Mouse (Mus musculus) heart, postnatal 36 days (tissue): ENCODE results near the gene Ttc39d. TPM values are rescaled to one million over a fixed set of nuclear protein-coding genes. Genes with fewer than 3 reads are reported as not detected.
"Not testable (repeated sequence)": the region's sequence is repeated elsewhere in the genome, so short reads cannot be mapped to it uniquely, and the experiment has no call there.

Experiments
- DNase-seq, 2 experiments: peaks; one replicate each; pipeline ENCODE4 v3.0.0; 2021 to 2022
- intact Hi-C: fragments of 180-260 bp; cut with DNase I; formaldehyde crosslinking; loops from one replicate; pipeline ENCODE4 v1.15.1; 2025
- total RNA-seq, 2 experiments: library from RNA; stranded (reverse); gene quantifications; 2 replicates each; pipeline ENCODE4 v1.2.3; 2021

The Ttc39d gene
- not detected for total RNA-seq

DNA sequence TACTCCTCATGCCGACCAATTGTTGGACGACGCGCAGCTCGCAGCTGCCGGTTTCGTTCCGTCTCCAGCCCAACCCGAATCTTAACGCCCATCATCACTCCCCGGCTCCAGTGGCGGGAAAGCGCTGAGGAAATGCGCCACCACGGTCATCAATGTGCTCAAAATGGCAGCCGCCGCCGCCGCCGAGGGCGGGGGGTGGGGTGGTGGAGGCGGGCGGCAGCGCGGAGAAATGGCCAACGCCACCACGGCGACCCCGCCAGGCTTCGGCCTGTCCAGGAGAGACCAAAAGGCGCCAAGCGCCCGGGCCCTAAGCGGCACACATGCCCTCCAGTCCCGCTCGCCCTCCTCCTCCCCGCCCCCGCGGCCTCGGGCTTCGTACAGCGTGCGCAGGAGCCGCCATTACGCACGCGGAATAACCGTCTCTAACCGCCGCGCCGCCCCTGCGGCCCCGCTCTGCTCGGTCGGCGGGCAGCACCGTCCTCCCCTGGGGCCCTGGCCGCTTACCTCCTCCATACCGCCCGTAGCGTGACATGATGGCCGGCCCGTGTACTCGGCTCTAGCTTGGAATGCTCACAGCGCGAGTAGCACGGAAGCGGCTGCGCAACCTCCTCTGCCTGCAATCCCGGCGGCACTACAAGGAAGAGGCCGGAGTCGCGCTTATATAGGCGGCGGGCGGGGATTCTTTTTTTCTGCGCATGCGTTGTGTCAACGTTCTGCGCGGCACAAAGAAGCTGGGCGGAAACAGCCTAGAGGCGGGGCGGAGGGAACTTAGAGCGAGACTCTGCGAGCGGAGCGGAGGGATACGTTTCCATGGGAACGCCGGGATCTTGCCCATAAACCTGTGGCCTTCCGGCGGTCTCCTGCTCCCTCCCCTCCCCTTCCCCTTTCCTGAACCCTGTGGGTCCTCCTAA lies at the start of gene Ttc39d, which contains the start of gene Srsf7:
Gene Ttc39d, plus strand, starts transcription at position 790 of the 911 bp plus-strand sequence.
Gene Srsf7, minus strand, starts transcription at position 637 of the 911 bp plus-strand sequence.
- intact Hi-C loops = loop anchor here (2.0 to 10.0 kb wide), 4 partner anchors 18 to 312 kb away; partner anchors contain the start of genes Atl2, Gemin6, Hnrnpll and Sos1
- DNase-seq = peak; percentile 99

DNA sequence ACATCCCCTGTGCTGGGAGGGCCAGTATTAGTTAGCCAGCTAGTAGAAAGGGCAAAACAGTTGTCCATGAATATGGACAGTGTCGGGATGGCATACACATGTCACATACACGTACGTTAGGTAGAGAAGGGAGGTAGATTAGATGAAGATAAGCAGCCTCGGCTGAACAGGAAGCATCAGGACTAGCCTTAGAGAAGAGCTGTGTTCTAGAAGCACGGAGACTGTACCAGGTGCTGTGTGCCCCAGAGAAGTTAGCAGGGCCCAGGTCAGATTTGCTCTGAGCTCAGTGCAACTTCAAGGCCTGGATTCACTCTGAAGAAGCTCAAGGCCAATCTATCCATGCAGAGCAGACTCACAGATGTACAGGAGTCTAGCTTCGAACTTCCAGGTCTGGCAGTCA lies 49.8 kb upstream of the Ttc39d start:
- DNase-seq = no peak
- intact Hi-C loops = no loop called here

DNA sequence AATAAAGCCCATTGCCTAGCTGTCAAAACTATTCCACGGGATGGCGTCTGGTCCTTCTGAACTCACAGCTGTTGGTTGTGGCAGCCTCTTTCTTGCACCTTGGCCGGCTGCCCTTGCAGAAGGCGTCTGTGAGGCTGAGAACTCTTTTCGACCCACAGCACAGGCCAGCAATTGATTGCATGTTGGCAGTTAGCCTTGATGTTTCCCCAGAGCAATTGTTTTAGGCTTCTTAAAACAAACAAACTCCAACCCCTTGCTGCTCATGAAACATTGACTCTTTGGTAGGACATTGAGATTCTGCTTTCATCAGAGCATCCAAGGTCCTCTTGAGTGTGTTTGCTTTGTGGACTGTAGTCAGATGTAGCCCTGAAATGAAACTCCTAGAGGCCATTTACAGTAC lies 46.8 kb upstream of the Ttc39d start:
- peak; percentile 75 to 78 for DNase-seq
- intact Hi-C loops = loop anchor here (10.0 kb wide), 1 partner anchor 266 kb away; the partner anchor contains the start of gene Atl2

DNA sequence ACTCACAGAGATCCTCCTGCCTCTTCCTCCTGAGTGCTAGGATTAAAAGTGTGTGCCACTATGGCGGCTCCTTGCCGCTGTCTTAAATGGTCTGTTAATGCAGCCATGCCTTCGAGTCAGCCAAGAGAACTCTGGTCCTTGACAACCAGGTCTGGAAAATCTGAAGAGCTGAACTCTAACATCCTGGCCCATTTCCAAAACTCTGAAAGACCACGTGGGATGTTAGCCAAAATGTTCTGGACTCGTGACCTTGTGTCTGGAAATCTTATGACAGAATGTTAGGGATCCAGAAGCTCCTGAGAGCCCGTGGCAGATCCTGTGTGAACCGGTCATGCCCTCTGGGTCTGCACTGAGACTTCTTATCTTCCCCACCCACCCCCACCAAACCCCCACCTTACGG lies 43.3 kb upstream of the Ttc39d start:
- no peak for DNase-seq
- intact Hi-C loops = loop anchor here (10.0 kb wide), 1 partner anchor 269 kb away; the partner anchor contains the start of gene Atl2

DNA sequence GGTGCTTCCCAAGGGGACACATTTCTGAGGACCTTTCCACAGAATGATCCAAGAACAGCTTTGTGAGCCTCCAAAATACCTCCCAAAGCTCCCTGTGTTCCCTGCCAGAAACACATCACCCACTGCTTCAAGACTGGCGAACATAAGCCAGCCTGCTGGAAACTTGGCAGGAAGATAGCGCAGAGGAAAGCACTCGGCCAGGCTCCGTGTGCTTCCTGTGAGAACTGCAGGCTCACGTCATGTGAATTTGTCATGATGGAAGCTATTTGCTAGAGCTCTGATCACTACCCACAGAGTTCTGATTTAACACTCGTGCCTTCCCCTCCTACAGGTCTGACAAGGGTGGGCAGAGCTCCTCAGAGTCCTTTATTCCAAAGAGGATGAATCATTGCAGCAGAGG lies 41.5 kb upstream of the Ttc39d start:
- DNase-seq = peak; percentile 47 to 64
- intact Hi-C loops = loop anchor here (10.0 kb wide), 1 partner anchor 271 kb away; the partner anchor contains the start of gene Atl2

DNA sequence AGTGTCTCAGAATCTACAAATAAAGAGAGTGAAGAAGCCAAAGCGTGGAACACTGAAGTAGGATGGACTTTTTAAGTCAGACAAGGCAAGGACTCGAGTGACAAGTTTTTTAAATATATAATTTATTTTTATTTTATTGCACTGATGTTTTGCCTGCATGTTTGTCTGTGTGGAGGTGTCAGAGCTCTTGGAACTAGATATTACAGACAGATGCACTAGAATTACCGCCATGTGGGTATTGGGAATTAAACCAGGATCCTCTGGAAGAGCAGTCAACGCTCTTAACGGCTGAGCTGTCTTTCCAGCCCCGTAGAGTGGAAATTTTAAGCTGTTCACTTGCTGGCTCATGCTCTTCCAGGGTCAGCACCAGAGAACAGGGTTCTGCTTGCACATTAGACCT lies 40.9 kb upstream of the Ttc39d start:
- DNase-seq = no peak
- intact Hi-C loops = loop anchor here (10.0 kb wide), 1 partner anchor 272 kb away; the partner anchor contains the start of gene Atl2

DNA sequence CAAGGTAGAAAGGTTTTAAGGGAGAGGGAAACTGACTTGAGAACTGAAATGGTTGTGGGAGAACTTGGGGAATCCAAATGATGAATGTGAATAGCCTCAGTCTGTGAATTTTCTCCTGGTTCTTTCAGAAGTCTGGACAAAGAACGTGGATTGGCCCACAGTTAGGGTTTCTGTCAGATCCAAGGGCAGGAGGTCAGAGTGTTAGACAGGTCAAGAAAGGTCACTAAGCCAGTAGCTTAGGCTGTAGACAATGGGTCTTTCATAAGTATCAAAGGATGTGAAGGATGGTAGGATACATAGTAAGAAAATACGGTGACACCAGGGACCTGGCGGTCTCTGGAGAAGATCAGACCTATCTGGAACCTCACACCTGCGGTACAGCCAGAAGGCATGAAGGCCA lies 39.8 kb upstream of the Ttc39d start:
- intact Hi-C loops = loop anchor here (10.0 kb wide), 1 partner anchor 273 kb away; the partner anchor contains the start of gene Atl2
- DNase-seq = no peak

DNA sequence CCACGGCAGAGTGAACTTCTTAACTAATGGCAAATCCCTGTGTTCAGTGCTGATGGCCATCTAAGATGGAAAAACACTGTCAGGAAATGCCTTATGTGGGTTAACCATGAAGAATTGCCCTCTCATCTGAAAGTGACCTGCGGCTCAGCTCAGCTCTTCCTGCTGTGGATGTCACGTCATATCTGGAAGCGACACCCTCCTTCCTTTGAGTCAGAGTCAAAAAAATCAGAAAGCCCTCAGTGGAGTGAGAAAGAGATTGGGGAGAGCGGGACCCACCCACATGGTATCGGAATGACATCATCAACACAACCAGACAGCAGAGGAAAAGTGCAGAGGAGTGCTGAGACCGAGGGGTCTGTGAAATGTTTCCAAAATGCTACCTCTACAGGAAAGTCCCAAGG lies 39.4 kb upstream of the Ttc39d start:
- DNase-seq = peak in 1 of 2 experiments; percentile 19
- intact Hi-C loops = loop anchor here (10.0 kb wide), 1 partner anchor 273 kb away; the partner anchor contains the start of gene Atl2

DNA sequence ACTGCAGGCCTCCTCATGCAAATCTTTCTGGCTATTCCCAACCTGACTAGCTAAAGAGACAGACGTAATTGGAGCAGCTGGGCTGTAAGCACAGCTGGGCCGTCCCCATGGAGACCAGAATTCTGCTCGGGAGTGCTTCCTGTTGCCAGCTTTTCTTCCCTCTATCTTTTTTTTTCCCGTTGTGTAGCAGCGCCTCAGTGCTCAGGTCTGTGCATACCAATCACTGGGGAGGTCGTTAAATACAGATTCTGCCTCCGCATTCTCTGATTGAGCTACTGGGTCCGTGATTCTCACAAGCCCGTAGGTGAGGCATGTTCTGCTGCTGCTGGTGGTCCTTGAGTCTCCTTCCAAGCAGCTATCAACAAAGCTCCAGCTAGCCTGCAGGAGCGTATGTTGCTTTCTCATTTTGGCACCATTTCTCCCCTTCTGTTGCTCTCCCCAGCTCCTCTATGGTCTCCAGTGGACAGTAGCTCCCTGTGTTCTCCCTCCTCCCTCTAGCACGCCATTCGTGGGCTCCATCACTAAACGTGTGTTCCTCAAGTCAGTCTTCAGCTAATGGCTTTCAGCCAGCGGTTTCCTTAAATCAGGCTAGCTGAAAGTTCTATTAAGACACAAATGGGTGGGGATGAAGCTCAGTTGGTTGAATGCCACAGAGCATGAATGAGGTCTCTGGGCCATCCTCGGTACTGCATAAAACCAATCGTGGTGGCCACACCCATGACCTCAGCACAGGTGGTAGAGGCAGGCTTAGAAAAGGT lies 38.7 kb upstream of the Ttc39d start:
- DNase-seq = peak; percentile 26 to 36
- intact Hi-C loops = loop anchor here (10.0 kb wide), 1 partner anchor 274 kb away; the partner anchor contains the start of gene Atl2

DNA sequence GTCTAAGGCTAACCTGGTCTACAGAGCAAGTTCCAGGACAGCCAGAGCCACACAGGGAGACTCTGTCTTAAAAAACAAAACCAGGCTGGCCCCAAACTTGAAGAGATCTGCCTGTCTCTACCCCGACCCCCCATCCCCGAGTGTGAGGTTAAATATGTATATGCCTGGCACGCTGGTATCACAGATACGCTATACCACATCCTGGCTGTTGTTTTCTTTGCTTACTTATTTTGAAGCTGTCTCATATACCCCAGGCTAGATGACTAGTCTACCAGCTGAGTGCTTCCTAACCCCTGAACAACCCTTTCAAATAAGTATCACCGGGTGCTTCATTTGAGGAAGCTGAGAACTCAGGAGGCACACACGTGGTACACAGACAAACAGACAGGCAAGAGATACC lies 37.5 kb upstream of the Ttc39d start:
- no peak for DNase-seq
- intact Hi-C loops = loop anchor here (10.0 kb wide), 2 partner anchors 45 to 275 kb away; partner anchors contain the start of genes Atl2 and Galm

DNA sequence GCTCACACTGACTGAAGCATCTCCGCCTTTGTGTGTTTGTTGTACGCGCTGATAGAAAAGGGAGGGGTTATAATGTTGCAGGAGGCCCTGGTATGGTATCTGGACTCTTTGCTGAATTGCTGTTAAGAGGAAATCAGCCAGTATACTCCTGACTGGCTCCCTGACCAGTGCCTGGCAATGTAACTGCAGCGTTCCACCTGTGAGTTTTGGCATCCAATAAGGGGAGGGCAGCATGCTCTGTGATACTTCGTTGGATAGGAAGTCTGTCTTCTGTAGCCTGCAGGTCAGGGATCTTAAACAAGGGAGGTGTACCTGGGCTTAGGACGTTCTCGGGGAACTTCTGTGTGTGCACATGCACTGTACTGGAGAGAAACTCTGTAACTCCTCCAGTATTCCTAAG lies 36.3 kb upstream of the Ttc39d start:
- intact Hi-C loops = loop anchor here (10.0 kb wide), 1 partner anchor 46 kb away; the partner anchor contains the start of gene Galm

DNA sequence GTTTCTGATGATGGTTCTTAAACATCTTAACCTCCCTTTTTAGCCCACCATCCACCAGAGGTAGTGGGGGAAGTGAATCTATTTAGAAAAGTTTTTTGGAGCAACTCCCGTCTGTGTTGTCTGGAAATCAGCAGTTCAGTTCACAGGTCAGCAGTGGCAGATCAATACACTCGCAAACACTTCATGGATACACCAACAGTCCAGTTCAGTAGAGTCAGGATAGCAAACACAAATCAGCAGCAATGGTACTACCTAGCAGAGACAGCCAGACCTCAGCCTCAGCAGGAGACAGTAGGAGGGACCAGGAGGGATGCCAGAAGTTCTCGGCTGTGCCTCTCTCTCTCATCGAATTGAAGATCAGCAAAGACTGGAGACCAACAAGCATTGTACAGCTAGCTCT lies 35.3 kb upstream of the Ttc39d start:
- intact Hi-C loops = loop anchor here (10.0 kb wide), 1 partner anchor 47 kb away; the partner anchor contains the start of gene Galm
- no peak for DNase-seq

More for the DNA sequence above, 36.3 kb upstream of the Ttc39d start:
- DNase-seq = no peak

DNA sequence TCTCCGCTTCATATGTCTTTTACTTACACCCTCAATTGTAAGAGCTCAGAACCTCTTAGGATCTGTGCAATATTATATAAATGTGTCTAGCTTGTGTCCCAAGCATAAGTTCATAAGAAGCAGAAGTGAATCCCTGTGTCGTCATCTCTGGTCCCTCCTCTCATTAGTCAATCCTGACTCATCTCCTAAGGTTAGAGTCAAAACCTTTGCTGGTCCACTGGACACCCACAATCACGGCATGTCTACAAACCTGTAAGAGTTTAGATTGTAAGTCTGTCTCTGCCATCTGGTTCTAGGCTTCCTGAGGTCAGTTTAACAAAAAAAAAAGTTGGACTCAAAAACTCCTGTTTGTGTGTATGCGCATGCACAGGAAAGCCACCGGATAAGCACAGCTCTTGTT lies 34.5 kb upstream of the Ttc39d start:
- intact Hi-C loops = loop anchor here (10.0 kb wide), 1 partner anchor 48 kb away; the partner anchor contains the start of gene Galm
- no peak for DNase-seq

DNA sequence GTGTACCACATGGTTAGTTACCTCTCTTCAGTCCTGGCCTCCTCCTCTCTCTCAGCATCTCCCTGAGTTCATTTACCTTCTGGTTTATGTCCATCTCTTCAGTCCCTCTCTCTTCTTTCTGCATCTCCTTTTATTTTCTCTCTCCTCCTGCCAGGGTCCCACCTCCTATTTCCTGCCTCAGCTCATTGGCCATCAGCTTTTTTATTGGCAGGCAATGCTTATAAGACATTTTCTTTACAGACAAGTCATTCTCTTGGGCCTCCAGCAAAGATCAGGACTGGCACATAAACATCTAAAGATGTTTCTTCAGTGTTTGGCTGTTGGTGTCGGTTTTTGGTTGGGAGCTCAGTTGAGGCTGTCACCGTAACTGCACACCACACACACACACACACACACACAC lies 33.6 kb upstream of the Ttc39d start:
- intact Hi-C loops = loop anchor here (10.0 kb wide), 1 partner anchor 49 kb away; the partner anchor contains the start of gene Galm
- no peak for DNase-seq

DNA sequence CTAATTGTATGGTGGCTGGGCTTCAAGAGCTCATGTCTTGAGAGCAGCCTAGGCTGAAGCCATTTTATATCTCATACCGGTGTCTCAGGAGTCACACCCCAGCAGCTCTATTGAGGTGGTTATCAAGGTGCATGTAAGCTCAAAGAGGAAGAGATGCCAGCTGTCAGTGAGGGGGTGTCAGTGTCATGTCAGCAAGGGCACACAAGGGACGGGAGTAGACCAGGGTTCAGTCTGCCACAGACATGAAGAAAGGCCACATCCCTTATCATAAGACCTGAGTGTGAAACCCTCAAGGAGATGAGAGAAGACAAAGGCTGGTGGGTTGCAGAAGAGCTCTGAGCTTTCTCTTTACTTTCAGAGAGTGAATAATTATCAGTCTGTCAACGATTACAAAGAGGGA lies 33.1 kb upstream of the Ttc39d start:
- DNase-seq = no peak
- intact Hi-C loops = loop anchor here (10.0 kb wide), 1 partner anchor 49 kb away; the partner anchor contains the start of gene Galm

DNA sequence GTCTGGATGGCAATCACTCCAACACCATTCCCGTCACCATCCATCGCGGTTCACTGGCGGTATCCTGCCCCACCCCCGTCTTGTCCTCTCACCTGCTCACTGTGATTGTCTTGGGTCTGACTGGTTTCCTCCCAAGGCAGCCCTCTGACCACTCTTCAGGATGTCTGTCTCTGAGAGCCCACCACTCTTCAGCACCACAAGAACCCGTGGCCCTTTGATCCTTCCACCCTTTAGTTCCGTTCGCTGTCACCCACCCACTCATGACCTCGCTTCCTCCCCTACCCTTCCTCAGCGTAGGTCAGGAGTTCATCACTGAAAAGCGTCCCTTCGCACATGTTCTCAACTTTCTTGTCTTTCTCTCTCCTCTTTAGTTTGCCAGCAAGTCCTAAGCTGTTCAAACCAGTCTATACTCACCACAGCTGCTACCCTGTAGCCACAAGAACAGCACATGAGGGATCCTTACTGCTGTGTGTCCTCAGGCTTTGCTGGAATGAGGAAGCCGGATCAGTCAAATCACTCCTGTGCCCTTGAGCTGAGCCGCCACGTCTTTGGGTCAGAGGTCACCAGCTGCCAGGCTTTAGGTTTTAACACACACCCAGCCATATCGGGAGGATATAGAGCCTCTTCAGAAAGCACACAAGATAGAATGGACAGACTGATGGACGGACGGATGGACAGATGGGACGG lies 32.4 kb upstream of the Ttc39d start:
- intact Hi-C loops = loop anchor here (10.0 kb wide), 1 partner anchor 50 kb away; the partner anchor contains the start of gene Galm
- DNase-seq = no peak

DNA sequence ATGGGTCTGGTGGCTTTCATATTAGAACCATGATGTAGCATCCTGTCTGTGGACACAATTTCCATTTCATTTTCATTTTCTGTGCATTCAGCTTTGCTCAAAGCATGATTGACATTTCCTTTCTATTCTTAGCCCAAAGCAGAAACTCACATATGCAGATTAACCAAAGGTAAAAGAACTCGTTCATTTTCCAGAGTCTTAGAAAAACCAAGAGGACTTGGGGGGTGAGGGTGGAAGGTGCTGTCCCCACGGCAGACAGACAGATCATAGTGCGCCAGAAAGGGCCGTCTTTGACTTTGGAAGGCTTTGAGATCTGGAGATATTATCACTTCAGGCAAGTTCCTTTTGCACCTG lies 31.9 kb upstream of the Ttc39d start:
- intact Hi-C loops = loop anchor here (10.0 kb wide), 1 partner anchor 51 kb away; the partner anchor contains the start of gene Galm
- DNase-seq = no peak

DNA sequence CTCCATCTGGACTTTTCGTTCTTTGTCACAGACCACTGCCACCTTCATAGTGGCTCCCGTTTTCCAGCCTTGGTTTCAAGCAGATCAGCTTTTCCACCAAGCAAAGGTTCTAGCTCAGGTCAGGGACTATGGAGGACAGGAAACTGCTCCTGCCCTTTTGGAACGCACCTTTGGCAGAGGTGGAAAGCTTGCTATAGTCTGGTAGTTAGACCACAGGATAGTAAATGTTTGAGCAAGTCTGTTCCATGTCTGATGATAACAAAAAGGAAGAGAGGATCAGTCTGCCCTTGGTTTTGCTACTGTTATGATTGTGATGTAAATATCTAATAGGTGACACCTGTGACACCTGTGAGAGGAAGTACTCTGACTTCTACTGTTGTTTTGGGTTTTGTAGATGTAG lies 31.3 kb upstream of the Ttc39d start:
- intact Hi-C loops = loop anchor here (10.0 kb wide), 1 partner anchor 51 kb away; the partner anchor contains the start of gene Galm
- no peak for DNase-seq

DNA sequence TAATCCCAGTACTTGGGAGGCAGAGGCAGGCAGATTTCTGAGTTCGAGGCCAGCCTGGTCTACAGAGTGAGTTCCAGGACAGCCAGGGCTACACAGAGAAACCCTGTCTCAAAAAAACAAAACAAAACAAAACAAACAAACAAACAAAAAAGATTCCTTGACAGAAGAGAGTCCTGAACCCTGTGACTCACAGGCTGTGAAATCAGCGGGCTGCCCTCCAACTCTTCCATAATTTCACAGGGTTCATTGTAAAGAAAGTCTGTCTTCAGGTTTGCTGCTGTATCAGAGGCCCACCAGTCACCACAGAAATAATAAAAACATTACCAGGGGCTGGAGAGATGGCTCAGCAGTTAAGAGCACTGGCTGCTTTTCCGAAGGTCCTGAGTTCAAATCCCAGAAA lies 28.4 kb upstream of the Ttc39d start:
- intact Hi-C loops = loop anchor here (10.0 kb wide), 1 partner anchor 54 kb away; the partner anchor contains the start of gene Galm
- not testable (repeated sequence) for DNase-seq
